30 mouse cellular contexts compared by ENCODE assay signal in the genomic region with DNA sequence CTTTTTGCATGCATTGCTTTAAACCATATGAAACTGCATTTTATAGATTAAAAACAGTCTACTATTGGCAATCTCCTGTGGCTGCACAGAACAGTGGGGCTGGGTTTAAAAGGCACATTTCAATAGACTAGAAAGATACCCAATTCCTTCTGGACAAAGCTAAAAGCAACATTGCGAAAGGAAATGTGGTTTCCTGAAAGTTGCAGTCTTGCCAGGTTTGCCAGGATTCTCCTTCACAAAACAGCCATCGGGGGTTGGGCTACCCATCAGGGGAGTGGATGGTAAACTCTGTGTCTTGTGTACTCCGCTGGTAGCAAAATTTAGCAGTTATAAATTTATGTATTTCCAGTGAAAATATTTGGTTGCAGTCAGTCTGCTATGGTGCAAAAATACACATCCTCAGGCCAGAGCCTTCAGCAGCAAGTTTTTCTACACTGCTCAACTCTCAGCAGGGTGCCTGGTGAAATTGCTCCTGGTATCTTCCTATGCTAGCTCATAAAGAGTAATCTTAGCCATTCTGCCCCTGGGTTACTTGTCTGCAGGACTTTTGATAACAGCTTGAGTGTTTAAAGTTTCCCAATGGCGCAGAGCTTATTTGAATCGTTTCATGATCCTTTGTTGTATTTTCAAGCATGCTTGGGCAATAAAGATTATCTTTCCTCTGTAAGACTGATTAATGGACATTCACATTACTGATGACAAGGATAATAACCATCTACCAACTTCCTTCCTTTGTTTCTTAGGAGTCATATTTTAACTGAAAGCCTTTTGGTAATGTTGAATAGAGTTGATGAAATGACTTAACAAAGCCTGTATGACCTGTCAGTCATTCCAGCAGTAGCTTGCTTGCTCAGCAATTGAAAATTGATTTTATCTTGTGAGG.
A peak's percentile ranks its signal among the peaks of the same experiment; 100 is the strongest.
DNase-seq lines count a peak whose midpoint lies in the region; ATAC-seq and TF ChIP-seq lines count a peak whose summit lies in the region.
"Had no signal": no experiment of that assay in that cellular context is flagged by ENCODE, and none has a peak within 500 bp of the region (broad histone marks: within the 10 kb centered on the region; RNA-seq: fewer than 3 reads in every experiment).

No protein-coding gene starts in this region.

- H3K9me3 ChIP-seq in embryonic facial prominence, embryonic 11.5 days (replicated peaks; ENCODE audit: control insufficient read depth, low read length) = no peaks in the 10 kb centered on the region
- no peaks in the 10 kb centered on the region for H3K9me3 ChIP-seq in embryonic facial prominence, embryonic 10.5 days
- no peaks in the 10 kb centered on the region for H3K9me3 ChIP-seq in embryonic facial prominence, embryonic 14.5 days (ENCODE audit: control insufficient read depth, low read length)
- H3K9me3 ChIP-seq: embryonic facial prominence, embryonic 15.5 days; forebrain, embryonic 13.5 days; hindbrain, embryonic 12.5 days; intestine, embryonic 15.5 days; limb, embryonic 10.5 days; limb, embryonic 15.5 days; liver, embryonic 13.5 days; midbrain, embryonic 10.5 days had no signal

- no peak overlapping the region for H3K27ac ChIP-seq in embryonic facial prominence, embryonic 11.5 days (replicated peaks; ENCODE audit: low read depth, low read length)
- no peak overlapping the region for H3K27ac ChIP-seq in embryonic facial prominence, embryonic 10.5 days (replicated peaks)
- no peak overlapping the region for H3K27ac ChIP-seq in embryonic facial prominence, embryonic 14.5 days (replicated peaks; ENCODE audit: low read depth, low read length)
- no peak overlapping the region for H3K27ac ChIP-seq in gastrocnemius, adult 2 months
- H3K27ac ChIP-seq: embryonic facial prominence, embryonic 15.5 days; forebrain, embryonic 13.5 days; hindbrain, embryonic 12.5 days; hindbrain, postnatal 0 days; intestine, embryonic 15.5 days; limb, embryonic 10.5 days; limb, embryonic 15.5 days; liver, embryonic 13.5 days; midbrain, embryonic 10.5 days had no signal

- TF ChIP-seq CTCF in gastrocnemius, adult 2 months (IDR thresholded peaks at IDR 0.05) = no peak

- DNase-seq in embryonic facial prominence, embryonic 11.5 days (ENCODE audit: low spot score) = peak; percentile 2
- no peak for DNase-seq in embryonic facial prominence, embryonic 10.5 days (ENCODE audit: low spot score)
- DNase-seq in 3T3-L1 (ENCODE audit: low read depth, low spot score) = peak; percentile 54
- DNase-seq in Muller cell, postnatal 12 days (ENCODE audit: inconsistent ontology term) = peak; percentile 83
- peak; percentile 23 for DNase-seq in embryonic facial prominence, embryonic 14.5 days (ENCODE audit: low spot score)
- DNase-seq in cerebellum, adult 11 months = no peak
- DNase-seq in gastrocnemius, adult 2 months = no peak
- DNase-seq in cerebellum, adult 11-12 months = no peak
- DNase-seq: adrenal gland, postnatal 14 days; cerebellum, adult 9-10 months; gastrocnemius, postnatal 36 days; heart, adult 18-20 months; heart, postnatal 36 days; kidney, adult 2 months; liver, embryonic 13.5 days; lung, adult 18-20 months; lung, postnatal 14 days; right cerebral cortex, postnatal 14 days; thymus, postnatal 4 days had no signal

- H3K36me3 ChIP-seq in embryonic facial prominence, embryonic 11.5 days (replicated peaks; ENCODE audit: control insufficient read depth, insufficient read depth, low read depth, low read length) = no peaks in the 10 kb centered on the region
- no peaks in the 10 kb centered on the region for H3K36me3 ChIP-seq in embryonic facial prominence, embryonic 10.5 days (replicated peaks)
- no peaks in the 10 kb centered on the region for H3K36me3 ChIP-seq in embryonic facial prominence, embryonic 14.5 days (ENCODE audit: control insufficient read depth, insufficient read depth, low read length)
- H3K36me3 ChIP-seq: embryonic facial prominence, embryonic 15.5 days; hindbrain, embryonic 12.5 days; intestine, embryonic 15.5 days; limb, embryonic 10.5 days; limb, embryonic 15.5 days; liver, embryonic 13.5 days; midbrain, embryonic 10.5 days had no signal

- WGBS in embryonic facial prominence, embryonic 11.5 days = 80% methylated on average over 5 of the region's 5 CpGs
- 84% methylated on average over 5 of the region's 5 CpGs for WGBS in embryonic facial prominence, embryonic 10.5 days
- 71% methylated on average over 5 of the region's 5 CpGs for WGBS in embryonic facial prominence, embryonic 14.5 days

- ATAC-seq in embryonic facial prominence, embryonic 11.5 days (replicated peaks; ENCODE audit: insufficient number of reproducible peaks, low FRiP score, low TSS enrichment, low read depth) = no peak
- ATAC-seq in embryonic facial prominence, embryonic 14.5 days (ENCODE audit: low read depth) = 0 out of 2 replicates have a peak, but pooled peaks have one; percentile 60
- ATAC-seq: forebrain, embryonic 13.5 days; hindbrain, postnatal 0 days; intestine, embryonic 15.5 days; Patski had no signal

- H3K4me1 ChIP-seq in embryonic facial prominence, embryonic 11.5 days (ENCODE audit: control insufficient read depth, insufficient read depth, low read length) = no peaks in the 10 kb centered on the region
- H3K4me1 ChIP-seq in embryonic facial prominence, embryonic 10.5 days = 0 out of 2 replicates have a peak, but pooled peaks cover 3% of the 10 kb centered on the region
- peaks cover 9% of the 10 kb centered on the region for H3K4me1 ChIP-seq in embryonic facial prominence, embryonic 14.5 days (ENCODE audit: control insufficient read depth, insufficient read depth, low read length)
- H3K4me1 ChIP-seq: forebrain, embryonic 13.5 days; hindbrain, embryonic 12.5 days; intestine, embryonic 15.5 days; limb, embryonic 10.5 days; limb, embryonic 15.5 days; liver, embryonic 13.5 days; midbrain, embryonic 10.5 days had no signal

- no peak overlapping the region for H3K4me3 ChIP-seq in embryonic facial prominence, embryonic 11.5 days (ENCODE audit: low read depth, low read length)
- no peak overlapping the region for H3K4me3 ChIP-seq in embryonic facial prominence, embryonic 10.5 days
- H3K4me3 ChIP-seq in embryonic facial prominence, embryonic 14.5 days (ENCODE audit: low read depth, low read length) = no peak overlapping the region
- H3K4me3 ChIP-seq in gastrocnemius, adult 2 months = no peak overlapping the region
- H3K4me3 ChIP-seq: embryonic facial prominence, embryonic 15.5 days; forebrain, embryonic 13.5 days; hindbrain, embryonic 12.5 days; intestine, embryonic 15.5 days; limb, embryonic 10.5 days; limb, embryonic 15.5 days; liver, embryonic 13.5 days; midbrain, embryonic 10.5 days had no signal

- H3K27me3 ChIP-seq in embryonic facial prominence, embryonic 11.5 days (ENCODE audit: control insufficient read depth, insufficient read depth, low read length) = no peaks in the 10 kb centered on the region
- no peaks in the 10 kb centered on the region for H3K27me3 ChIP-seq in embryonic facial prominence, embryonic 10.5 days (replicated peaks; ENCODE audit: low read depth, poor library complexity, severe bottlenecking)
- H3K27me3 ChIP-seq in embryonic facial prominence, embryonic 14.5 days (replicated peaks; ENCODE audit: control insufficient read depth, insufficient read depth, low read length) = no peaks in the 10 kb centered on the region
- H3K27me3 ChIP-seq: CH12.LX; embryonic facial prominence, embryonic 15.5 days; forebrain, embryonic 13.5 days; hindbrain, embryonic 12.5 days; intestine, embryonic 15.5 days; limb, embryonic 15.5 days; liver, embryonic 13.5 days had no signal

- H3K9ac ChIP-seq in embryonic facial prominence, embryonic 11.5 days (replicated peaks; ENCODE audit: low read length) = no peak overlapping the region
- no peak overlapping the region for H3K9ac ChIP-seq in embryonic facial prominence, embryonic 14.5 days (ENCODE audit: low read depth, low read length)
- H3K9ac ChIP-seq: embryonic facial prominence, embryonic 15.5 days; forebrain, embryonic 13.5 days; hindbrain, embryonic 12.5 days; intestine, embryonic 15.5 days; limb, embryonic 15.5 days; liver, embryonic 13.5 days had no signal

- intact Hi-C loops in gastrocnemius, adult 2 months (cut with DNase I) = no loop called here

- H3K4me2 ChIP-seq in embryonic facial prominence, embryonic 11.5 days (ENCODE audit: low read depth, low read length) = no peak overlapping the region
- no peak overlapping the region for H3K4me2 ChIP-seq in embryonic facial prominence, embryonic 14.5 days (ENCODE audit: low read depth, low read length)
- H3K4me2 ChIP-seq: embryonic facial prominence, embryonic 15.5 days; forebrain, embryonic 13.5 days; heart, embryonic 11.5 days; hindbrain, embryonic 12.5 days; intestine, embryonic 15.5 days; limb, embryonic 15.5 days; liver, embryonic 13.5 days had no signal

Comparison
In these comparisons a context has a peak if more than half of its experiments do, and no peak if none do; other contexts are left out.
1. DNase-seq: peak in embryonic facial prominence, embryonic 11.5 days (single experiment), 3T3-L1 (single experiment), Muller cell, postnatal 12 days (single experiment) and embryonic facial prominence, embryonic 14.5 days (single experiment); none in embryonic facial prominence, embryonic 10.5 days (single experiment), cerebellum, adult 11 months (single experiment), gastrocnemius, adult 2 months (single experiment) and cerebellum, adult 11-12 months (single experiment).